Mouse (Mus musculus): ENCODE measurements around the gene Plekho2.

DNA sequence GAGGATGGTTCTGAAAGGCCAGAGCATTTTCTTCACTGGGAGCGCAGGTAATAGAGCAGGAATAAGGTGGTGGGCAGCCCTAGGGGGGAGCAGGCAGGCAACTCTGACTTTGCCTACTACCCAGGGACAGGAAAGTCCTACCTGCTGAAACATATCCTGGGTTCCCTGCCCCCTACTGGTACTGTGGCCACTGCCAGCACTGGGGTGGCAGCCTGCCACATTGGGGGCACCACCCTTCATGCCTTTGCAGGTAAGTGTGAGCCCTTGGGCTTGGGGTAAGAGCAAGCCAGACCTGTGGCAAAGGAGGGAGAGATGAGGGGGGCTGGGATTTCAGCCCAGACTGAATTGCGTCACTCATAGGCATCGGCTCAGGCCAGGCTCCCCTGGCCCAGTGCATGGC is 9.3 kb upstream of the Plekho2 start:
- TF ChIP-seq POLR2A (IDR thresholded peaks at IDR 0.05; ENCODE audit: low read depth, low read length) (no peak), USF2 (conservative IDR thresholded peaks at IDR 0.05; ENCODE audit: low read depth, low read length) (no peak), RAD21 (IDR thresholded peaks at IDR 0.05; ENCODE audit: low read depth, low read length) (no peak), ZC3H11A (IDR thresholded peaks at IDR 0.05; ENCODE audit: low read depth, low read length) (no peak), CTCF (conservative IDR thresholded peaks at IDR 0.05 in 1 of 2, IDR thresholded peaks at IDR 0.05 in 1 of 2; ENCODE audit: low read depth in 2 of 2, low read length in 2 of 2) (no peak), GABPA (IDR thresholded peaks at IDR 0.05; ENCODE audit: insufficient replicate concordance, low read depth, low read length) (no peak), MXI1 (IDR thresholded peaks at IDR 0.05; ENCODE audit: low read depth, low read length) (no peak), ZNF384 (IDR thresholded peaks at IDR 0.05; ENCODE audit: low read depth, low read length) (no peak), MAZ (IDR thresholded peaks at IDR 0.05; ENCODE audit: low read depth, low read length) (no peak), EP300 (IDR thresholded peaks at IDR 0.05; ENCODE audit: low read length) (no peak), E2F4 (IDR thresholded peaks at IDR 0.05; ENCODE audit: insufficient replicate concordance, low read depth, low read length) (no peak), MAX (IDR thresholded peaks at IDR 0.05; ENCODE audit: low read length) (no peak), MAFK (IDR thresholded peaks at IDR 0.05; ENCODE audit: insufficient replicate concordance, low read length) (no peak), MEF2A (IDR thresholded peaks at IDR 0.05; ENCODE audit: borderline replicate concordance, low read depth, low read length) (no peak)
